Mouse (Mus musculus): Measurements from ENCODE around the gene Retreg3.

DNA sequence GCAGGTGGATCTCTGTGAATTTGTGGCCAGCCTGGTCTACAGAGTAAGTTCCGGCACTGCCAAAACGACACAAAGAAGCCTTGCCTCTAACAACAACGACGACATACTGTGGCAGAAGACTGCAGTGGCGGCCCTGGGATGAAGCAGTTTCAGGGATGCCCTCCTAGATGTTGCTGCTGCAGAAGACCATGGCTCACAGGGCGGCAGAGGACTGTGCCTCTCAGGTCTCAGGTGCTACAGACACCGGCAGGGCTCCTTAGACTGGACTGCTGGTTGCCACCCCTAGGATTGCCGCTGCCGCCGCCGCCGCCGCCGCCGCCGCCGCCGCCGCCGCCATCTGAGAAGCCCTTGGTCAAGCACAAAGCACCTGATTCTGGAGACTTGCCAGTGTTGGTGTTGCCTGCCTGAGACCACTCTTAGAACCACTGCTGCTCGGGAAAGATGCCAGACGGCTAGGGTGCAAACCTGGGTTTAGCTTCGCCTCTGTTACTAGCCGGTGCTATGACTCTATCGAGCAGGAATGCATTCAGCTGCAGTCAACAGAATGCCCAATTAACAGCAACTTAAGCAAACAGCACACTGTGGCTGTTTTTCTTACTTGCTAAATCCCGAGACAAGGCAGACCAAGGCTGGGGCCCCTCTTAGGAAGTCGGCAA lies 20.6 kb upstream of the Retreg3 start:
- TF ChIP-seq CTCF (IDR thresholded peaks at IDR 0.05) (no peak), EP300 (IDR thresholded peaks at IDR 0.05) (no peak)

Data from lung, postnatal 0 days (tissue).